Mouse (Mus musculus) G1E (cell line): Measurements from ENCODE around the gene Tmem44.

Experiments used
- CTCF ChIP-seq: IDR thresholded peaks from 2 replicates; pipeline ENCODE4 v1.5.1; 2012; ENCODE audit warnings: low read depth, low read length, inconsistent platforms, mixed read lengths
- GATA1 ChIP-seq: IDR thresholded peaks from 2 replicates; pipeline ENCODE4 v1.6.1; 2012; ENCODE audit warnings: borderline replicate concordance, low read length, inconsistent platforms, mixed read lengths
- GATA2 ChIP-seq: IDR thresholded peaks from 2 replicates; pipeline ENCODE4 v1.6.1; 2012; ENCODE audit warnings: low read depth, low read length, inconsistent platforms, borderline replicate concordance
- TAL1 ChIP-seq: conservative IDR thresholded peaks from 2 replicates; pipeline ENCODE4 v1.6.1; 2012; ENCODE audit warnings: low read depth, low read length, inconsistent platforms, mixed read lengths

DNA sequence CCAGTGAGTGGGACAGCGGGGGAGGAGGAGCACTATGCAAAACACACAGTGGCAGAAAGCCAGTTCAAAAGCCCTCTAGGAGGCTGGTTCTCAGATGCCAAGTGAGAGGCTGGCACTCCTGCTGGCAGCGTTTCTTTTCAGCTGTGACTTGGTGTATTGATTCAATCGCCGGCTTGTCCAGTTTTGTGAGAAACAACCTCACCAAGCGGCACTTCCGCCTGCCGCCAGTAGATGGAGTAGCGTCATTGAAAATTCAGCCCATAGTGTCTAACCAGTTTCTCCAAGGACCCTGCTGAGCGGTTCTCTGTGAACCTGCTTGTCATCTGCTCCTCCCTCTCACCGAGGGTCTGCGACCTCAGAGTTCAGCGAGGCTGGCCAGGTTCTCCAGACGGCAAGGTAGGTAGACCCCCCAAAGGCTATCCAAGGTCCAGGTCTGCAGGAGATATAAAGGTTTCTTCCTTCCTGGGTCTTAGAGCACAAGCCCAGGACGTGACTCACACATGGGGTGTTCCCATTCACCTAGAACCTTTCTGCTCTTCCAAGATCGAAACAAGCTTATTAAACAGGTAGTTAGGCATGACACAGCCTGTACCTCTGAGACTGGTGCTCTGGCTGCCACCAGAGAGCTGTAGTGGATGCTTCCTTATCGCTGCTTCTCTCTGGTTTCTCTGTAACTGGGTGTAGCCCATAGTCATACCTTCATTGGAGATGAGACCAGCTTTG is 46.5 kb upstream of the Tmem44 start:
- TF ChIP-seq CTCF (peak; percentile 90), TAL1 (no peak), GATA1 (no peak), GATA2 (no peak)
